Mouse (Mus musculus): Measurements from ENCODE around the gene Gimap9. TPM values are rescaled to one million over a fixed set of nuclear protein-coding genes. Genes with fewer than 3 reads are reported as not detected.
"Not testable (repeated sequence)": the region's sequence is repeated elsewhere in the genome, so short reads cannot be mapped to it uniquely, and the experiment has no call there.

Gene Gimap9
- polyA plus RNA-seq, 1 experiment from 2014 or later, result 3.3 TPM

- no peaks in the 10 kb centered on the region for H3K9me3 ChIP-seq (ENCODE audit: control insufficient read depth, low read length)
- H3K36me3 ChIP-seq (ENCODE audit: control insufficient read depth, insufficient read depth, low read length), result no peaks in the 10 kb centered on the region
- H3K9ac ChIP-seq (ENCODE audit: low read length), result no peak overlapping the region
- H3K4me1 ChIP-seq (replicated peaks; ENCODE audit: control insufficient read depth, insufficient read depth, low read length), result no peaks in the 10 kb centered on the region
- DNase-seq (ENCODE audit: low spot score) (no peak), ATAC-seq (replicated peaks; ENCODE audit: low FRiP score) (no peak)
- H3K4me2 ChIP-seq (ENCODE audit: low read depth, low read length, severe bottlenecking), result no peak overlapping the region
- H3K4me3 ChIP-seq (ENCODE audit: low read depth, low read length), result no peak overlapping the region
- H3K27me3 ChIP-seq (ENCODE audit: control insufficient read depth, insufficient read depth, low read length), result no peaks in the 10 kb centered on the region
- 86% methylated on average over 3 of the region's 3 CpGs for WGBS
- H3K27ac ChIP-seq (ENCODE audit: low read depth, low read length), result no peak overlapping the region
These were observed 5.7 kb downstream of the Gimap9 start for GRCm38 (mm10) chr6:48681472-48682090.

- DNase-seq (ENCODE audit: low spot score) (no peak), ATAC-seq (replicated peaks; ENCODE audit: low FRiP score) (no peak)
- H3K4me2 ChIP-seq (ENCODE audit: low read depth, low read length, severe bottlenecking), result no peak overlapping the region
- H3K27me3 ChIP-seq (ENCODE audit: control insufficient read depth, insufficient read depth, low read length), result no peaks in the 10 kb centered on the region
- no peak overlapping the region for H3K27ac ChIP-seq (ENCODE audit: low read depth, low read length)
- no peak overlapping the region for H3K4me3 ChIP-seq (ENCODE audit: low read depth, low read length)
- H3K4me1 ChIP-seq (replicated peaks; ENCODE audit: control insufficient read depth, insufficient read depth, low read length), result no peaks in the 10 kb centered on the region
- WGBS, result 82% methylated on average over 4 of the region's 4 CpGs
- H3K9me3 ChIP-seq (ENCODE audit: control insufficient read depth, low read length), result no peaks in the 10 kb centered on the region
- no peaks in the 10 kb centered on the region for H3K36me3 ChIP-seq (ENCODE audit: control insufficient read depth, insufficient read depth, low read length)
- no peak overlapping the region for H3K9ac ChIP-seq (ENCODE audit: low read length)
These were observed 6.3 kb downstream of the Gimap9 start for GRCm38 (mm10) chr6:48682271-48682670.

GRCm38 (mm10) chr6:48683263-48683821 lies 7.4 kb downstream of the Gimap9 start:
- H3K9ac ChIP-seq (ENCODE audit: low read length); H3K9me3 ChIP-seq (ENCODE audit: control insufficient read depth, low read length); ATAC-seq (replicated peaks; ENCODE audit: low FRiP score); H3K36me3 ChIP-seq (ENCODE audit: control insufficient read depth, insufficient read depth, low read length); H3K27me3 ChIP-seq (ENCODE audit: control insufficient read depth, insufficient read depth, low read length); H3K4me3 ChIP-seq (ENCODE audit: low read depth, low read length); H3K27ac ChIP-seq (ENCODE audit: low read depth, low read length); DNase-seq (ENCODE audit: low spot score); H3K4me1 ChIP-seq (replicated peaks; ENCODE audit: control insufficient read depth, insufficient read depth, low read length); H3K4me2 ChIP-seq (ENCODE audit: low read depth, low read length, severe bottlenecking): not testable (repeated sequence)
- 94% methylated on average over 3 of the region's 4 CpGs for WGBS

- H3K4me2 ChIP-seq (ENCODE audit: low read depth, low read length, severe bottlenecking), result no peak within 1 kb of the TSS
- no peak within 1 kb of the TSS for H3K9ac ChIP-seq (ENCODE audit: low read length)
- 77% methylated on average over 5 of the region's 5 CpGs for WGBS
- H3K27ac ChIP-seq (ENCODE audit: low read depth, low read length), result no peak within 1 kb of the TSS
- H3K9me3 ChIP-seq (ENCODE audit: control insufficient read depth, low read length), result no peaks in the 10 kb centered on the region
- H3K36me3 ChIP-seq (ENCODE audit: control insufficient read depth, insufficient read depth, low read length), result no peaks in the 10 kb centered on the region
- no peak within 1 kb of the TSS for H3K4me3 ChIP-seq (ENCODE audit: low read depth, low read length)
- no peak for DNase-seq (ENCODE audit: low spot score)
- H3K27me3 ChIP-seq (ENCODE audit: control insufficient read depth, insufficient read depth, low read length), result no peaks in the 10 kb centered on the region
- no peaks in the 10 kb centered on the region for H3K4me1 ChIP-seq (replicated peaks; ENCODE audit: control insufficient read depth, insufficient read depth, low read length)
- ATAC-seq (replicated peaks; ENCODE audit: low FRiP score), result no peak
These were observed 8.4 kb downstream of the Gimap9 start, which contains the start of gene Gimap4 for GRCm38 (mm10) chr6:48684319-48684718. Gimap4 (plus strand) TSS chr6:48684549.

GRCm38 (mm10) chr6:48684806-48685205 lies 8.9 kb downstream of the Gimap9 start:
- Histone ChIP-seq H3K27me3 (ENCODE audit: control insufficient read depth, insufficient read depth, low read length) (no peaks in the 10 kb centered on the region), H3K9me3 (ENCODE audit: control insufficient read depth, low read length) (no peaks in the 10 kb centered on the region), H3K4me3 (ENCODE audit: low read depth, low read length) (no peak overlapping the region), H3K4me1 (replicated peaks; ENCODE audit: control insufficient read depth, insufficient read depth, low read length) (no peaks in the 10 kb centered on the region), H3K4me2 (ENCODE audit: low read depth, low read length, severe bottlenecking) (no peak overlapping the region), H3K9ac (ENCODE audit: low read length) (no peak overlapping the region), H3K27ac (ENCODE audit: low read depth, low read length) (no peak overlapping the region), H3K36me3 (ENCODE audit: control insufficient read depth, insufficient read depth, low read length) (no peaks in the 10 kb centered on the region)
- ATAC-seq (replicated peaks; ENCODE audit: low FRiP score), result no peak
- 52% methylated on average over 4 of the region's 4 CpGs for WGBS
- no peak for DNase-seq (ENCODE audit: low spot score)

GRCm38 (mm10) chr6:48685251-48685650 lies 9.3 kb downstream of the Gimap9 start:
- WGBS, result 78% methylated on average over 2 of the region's 2 CpGs
- H3K4me3 ChIP-seq (ENCODE audit: low read depth, low read length), result no peak overlapping the region
- DNase-seq (ENCODE audit: low spot score), result no peak
- no peaks in the 10 kb centered on the region for H3K9me3 ChIP-seq (ENCODE audit: control insufficient read depth, low read length)
- no peaks in the 10 kb centered on the region for H3K27me3 ChIP-seq (ENCODE audit: control insufficient read depth, insufficient read depth, low read length)
- H3K4me1 ChIP-seq (replicated peaks; ENCODE audit: control insufficient read depth, insufficient read depth, low read length), result no peaks in the 10 kb centered on the region
- H3K9ac ChIP-seq (ENCODE audit: low read length), result no peak overlapping the region
- ATAC-seq (replicated peaks; ENCODE audit: low FRiP score), result no peak
- H3K36me3 ChIP-seq (ENCODE audit: control insufficient read depth, insufficient read depth, low read length), result no peaks in the 10 kb centered on the region
- H3K27ac ChIP-seq (ENCODE audit: low read depth, low read length), result no peak overlapping the region
- no peak overlapping the region for H3K4me2 ChIP-seq (ENCODE audit: low read depth, low read length, severe bottlenecking)

GRCm38 (mm10) chr6:48685694-48686665 lies 10.1 kb downstream of the Gimap9 start:
- Histone ChIP-seq H3K4me1 (replicated peaks; ENCODE audit: control insufficient read depth, insufficient read depth, low read length) (no peaks in the 10 kb centered on the region), H3K9me3 (ENCODE audit: control insufficient read depth, low read length) (no peaks in the 10 kb centered on the region), H3K36me3 (ENCODE audit: control insufficient read depth, insufficient read depth, low read length) (no peaks in the 10 kb centered on the region), H3K27me3 (ENCODE audit: control insufficient read depth, insufficient read depth, low read length) (no peaks in the 10 kb centered on the region), H3K27ac (ENCODE audit: low read depth, low read length) (no peak overlapping the region), H3K4me2 (ENCODE audit: low read depth, low read length, severe bottlenecking) (no peak overlapping the region), H3K4me3 (ENCODE audit: low read depth, low read length) (no peak overlapping the region), H3K9ac (ENCODE audit: low read length) (no peak overlapping the region)
- WGBS, result 80% methylated on average over 7 of the region's 7 CpGs
- ATAC-seq (replicated peaks; ENCODE audit: low FRiP score) (no peak), DNase-seq (ENCODE audit: low spot score) (no peak)

GRCm38 (mm10) chr6:48687077-48687476 lies 11.1 kb downstream of the Gimap9 start:
- 70% methylated on average over 2 of the region's 2 CpGs for WGBS
- ATAC-seq (replicated peaks; ENCODE audit: low FRiP score) (no peak), DNase-seq (ENCODE audit: low spot score) (no peak)
- Histone ChIP-seq H3K27ac (ENCODE audit: low read depth, low read length) (no peak overlapping the region), H3K4me2 (ENCODE audit: low read depth, low read length, severe bottlenecking) (no peak overlapping the region), H3K27me3 (ENCODE audit: control insufficient read depth, insufficient read depth, low read length) (no peaks in the 10 kb centered on the region), H3K36me3 (ENCODE audit: control insufficient read depth, insufficient read depth, low read length) (no peaks in the 10 kb centered on the region), H3K9ac (ENCODE audit: low read length) (no peak overlapping the region), H3K4me1 (replicated peaks; ENCODE audit: control insufficient read depth, insufficient read depth, low read length) (no peaks in the 10 kb centered on the region), H3K4me3 (ENCODE audit: low read depth, low read length) (no peak overlapping the region), H3K9me3 (ENCODE audit: control insufficient read depth, low read length) (no peaks in the 10 kb centered on the region)

All from forebrain, embryonic 11.5 days (tissue).